Mouse (Mus musculus): Measurements from ENCODE around the gene M1ap. TPM values are rescaled to one million over a fixed set of nuclear protein-coding genes. Genes with fewer than 3 reads are reported as not detected.
A peak's percentile ranks its signal among the peaks of the same experiment; 100 is the strongest.

Gene M1ap
- polyA plus RNA-seq, 1 experiment from 2014 or later = 1.2 TPM

- ATAC-seq (ENCODE audit: insufficient read depth, low FRiP score, low read depth) = no peak
- Histone ChIP-seq H3K4me3 (replicated peaks) (no peak overlapping the region), H3K4me2 (no peak overlapping the region), H3K9me3 (no peaks in the 10 kb centered on the region), H3K4me1 (peaks cover 4% of the 10 kb centered on the region; the same call in 1 of the 2 replicates), H3K36me3 (no peaks in the 10 kb centered on the region), H3K27me3 (replicated peaks) (no peaks in the 10 kb centered on the region), H3K27ac (no peak overlapping the region), H3K9ac (no peak overlapping the region)
- 73% methylated on average over 4 of the region's 4 CpGs for WGBS
Observed at GRCm38 (mm10) chr6:82998326-82998725, 51.6 kb downstream of the M1ap start.

DNA sequence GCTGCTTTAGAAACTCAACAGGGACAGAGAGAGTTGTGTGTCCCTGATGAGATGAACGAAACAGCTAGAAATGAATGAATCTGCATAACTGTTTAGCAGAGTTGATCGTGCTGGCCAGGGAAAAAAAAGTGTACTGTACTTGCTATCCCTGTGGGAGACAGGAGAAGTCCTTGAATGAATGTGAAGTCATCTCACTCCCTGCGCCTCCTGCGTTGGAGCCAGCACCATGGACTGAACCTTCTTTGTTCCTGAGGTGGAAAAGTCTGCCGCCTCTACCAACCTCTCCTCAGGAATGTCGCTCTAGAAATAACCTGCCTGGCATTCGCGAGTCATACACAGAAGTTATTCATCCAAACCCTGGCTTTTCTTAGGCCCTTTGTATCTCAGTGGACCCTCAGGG, 53.3 kb downstream of the M1ap start:
- no peak overlapping the region for H3K9ac ChIP-seq
- H3K4me2 ChIP-seq = no peak overlapping the region
- WGBS = 67% methylated on average over 8 of the region's 8 CpGs
- no peaks in the 10 kb centered on the region for H3K36me3 ChIP-seq
- H3K4me3 ChIP-seq (replicated peaks) = no peak overlapping the region
- no peak overlapping the region for H3K27ac ChIP-seq
- ATAC-seq (ENCODE audit: insufficient read depth, low FRiP score, low read depth) = no peak
- no peaks in the 10 kb centered on the region for H3K27me3 ChIP-seq (replicated peaks)
- H3K9me3 ChIP-seq = no peaks in the 10 kb centered on the region
- peaks cover 5% of the 10 kb centered on the region; the same call in 1 of the 2 replicates for H3K4me1 ChIP-seq

GRCm38 (mm10) chr6:83003082-83003481, 56.4 kb downstream of the M1ap start:
- no peak overlapping the region for H3K4me3 ChIP-seq (replicated peaks)
- H3K9me3 ChIP-seq = no peaks in the 10 kb centered on the region
- no peak overlapping the region for H3K27ac ChIP-seq
- 0 out of 2 replicates have a peak, but pooled peaks cover 4% of the 10 kb centered on the region for H3K4me1 ChIP-seq
- WGBS = 89% methylated on average over 1 of the region's 1 CpGs
- H3K36me3 ChIP-seq = no peaks in the 10 kb centered on the region
- ATAC-seq (ENCODE audit: insufficient read depth, low FRiP score, low read depth) = no peak
- no peak overlapping the region for H3K9ac ChIP-seq
- H3K27me3 ChIP-seq (replicated peaks) = no peaks in the 10 kb centered on the region
- H3K4me2 ChIP-seq = no peak overlapping the region

DNA sequence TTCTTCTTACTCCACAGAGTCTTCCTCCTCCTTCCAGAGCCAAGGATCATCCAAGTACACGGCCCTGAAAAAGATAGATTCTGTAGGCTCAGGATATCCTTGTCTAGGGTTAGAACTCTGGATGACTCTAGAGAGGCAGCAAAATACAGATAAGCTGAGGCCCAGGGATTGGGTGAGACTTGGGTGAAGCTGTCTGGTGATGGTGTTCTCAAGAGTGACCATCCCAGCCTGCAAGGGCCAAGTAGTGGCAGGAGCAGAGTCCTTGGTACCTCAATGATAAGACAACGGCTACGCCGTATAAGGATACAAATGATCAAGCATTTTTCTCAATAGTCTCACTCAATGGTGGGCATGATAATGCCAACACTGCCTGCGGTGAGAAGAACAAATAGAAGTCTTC, 57.1 kb downstream of the M1ap start:
- H3K27ac ChIP-seq = no peak overlapping the region
- 0 out of 2 replicates have a peak, but pooled peaks have one; percentile 16 for ATAC-seq (ENCODE audit: insufficient read depth, low FRiP score, low read depth)
- H3K4me1 ChIP-seq = 0 out of 2 replicates have a peak, but pooled peaks cover 4% of the 10 kb centered on the region
- H3K4me3 ChIP-seq (replicated peaks) = no peak overlapping the region
- no peak overlapping the region for H3K9ac ChIP-seq
- no peaks in the 10 kb centered on the region for H3K9me3 ChIP-seq
- H3K27me3 ChIP-seq (replicated peaks) = no peaks in the 10 kb centered on the region
- WGBS = 83% methylated on average over 5 of the region's 5 CpGs
- H3K36me3 ChIP-seq = no peaks in the 10 kb centered on the region
- no peak overlapping the region for H3K4me2 ChIP-seq

- ATAC-seq (ENCODE audit: insufficient read depth, low FRiP score, low read depth) = no peak
- no peak overlapping the region for H3K9ac ChIP-seq
- H3K36me3 ChIP-seq = no peaks in the 10 kb centered on the region
- H3K4me2 ChIP-seq = no peak overlapping the region
- no peak overlapping the region for H3K27ac ChIP-seq
- no peak overlapping the region for H3K4me3 ChIP-seq (replicated peaks)
- no peaks in the 10 kb centered on the region for H3K27me3 ChIP-seq (replicated peaks)
- 71% methylated on average over 2 of the region's 2 CpGs for WGBS
- no peaks in the 10 kb centered on the region for H3K9me3 ChIP-seq
- H3K4me1 ChIP-seq = 0 out of 2 replicates have a peak, but pooled peaks cover 4% of the 10 kb centered on the region
Observed at GRCm38 (mm10) chr6:83004309-83004708, 57.6 kb downstream of the M1ap start.

DNA sequence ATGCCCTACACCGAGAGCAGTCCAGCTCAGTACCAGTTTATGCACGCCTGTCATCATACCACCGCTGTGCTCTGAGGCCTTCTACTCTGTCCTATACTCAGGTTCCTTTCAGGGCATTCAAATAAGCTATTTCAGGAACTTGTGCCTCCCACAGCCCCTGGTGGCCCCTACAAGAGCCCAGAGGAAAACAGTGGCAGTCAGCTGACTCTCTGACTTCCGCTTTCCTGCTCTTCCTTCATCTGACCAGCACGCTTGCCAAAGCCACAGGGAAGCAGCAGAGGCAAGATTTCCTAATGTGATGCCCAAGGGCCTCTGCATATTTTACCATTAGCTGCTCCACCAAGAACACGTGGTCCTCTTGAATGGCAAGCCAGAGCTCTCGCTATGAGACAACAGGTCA, 58.2 kb downstream of the M1ap start:
- ATAC-seq (ENCODE audit: insufficient read depth, low FRiP score, low read depth) = no peak
- Histone ChIP-seq H3K9ac (no peak overlapping the region), H3K4me3 (replicated peaks) (no peak overlapping the region), H3K9me3 (no peaks in the 10 kb centered on the region), H3K4me1 (0 out of 2 replicates have a peak, but pooled peaks cover 4% of the 10 kb centered on the region), H3K4me2 (no peak overlapping the region), H3K27me3 (replicated peaks) (no peaks in the 10 kb centered on the region), H3K36me3 (no peaks in the 10 kb centered on the region), H3K27ac (no peak overlapping the region)
- 51% methylated on average over 7 of the region's 7 CpGs for WGBS

- no peaks in the 10 kb centered on the region for H3K27me3 ChIP-seq (replicated peaks)
- no peak overlapping the region for H3K4me2 ChIP-seq
- 0 out of 2 replicates have a peak, but pooled peaks cover 4% of the 10 kb centered on the region for H3K4me1 ChIP-seq
- no peaks in the 10 kb centered on the region for H3K36me3 ChIP-seq
- no peak for ATAC-seq (ENCODE audit: insufficient read depth, low FRiP score, low read depth)
- no peak overlapping the region for H3K9ac ChIP-seq
- H3K9me3 ChIP-seq = no peaks in the 10 kb centered on the region
- H3K4me3 ChIP-seq (replicated peaks) = no peak overlapping the region
- 0 out of 2 replicates have a peak overlapping the region, but pooled peaks have one; percentile 41 for H3K27ac ChIP-seq
- WGBS = 74% methylated on average over 10 of the region's 10 CpGs
Observed at GRCm38 (mm10) chr6:83005444-83006011, 58.8 kb downstream of the M1ap start.

GRCm38 (mm10) chr6:83006114-83006513, 59.4 kb downstream of the M1ap start:
- Histone ChIP-seq H3K4me1 (0 out of 2 replicates have a peak, but pooled peaks cover 4% of the 10 kb centered on the region), H3K9ac (no peak overlapping the region), H3K4me2 (no peak overlapping the region), H3K4me3 (replicated peaks) (no peak overlapping the region), H3K36me3 (no peaks in the 10 kb centered on the region), H3K9me3 (no peaks in the 10 kb centered on the region), H3K27ac (no peak overlapping the region), H3K27me3 (replicated peaks) (no peaks in the 10 kb centered on the region)
- 67% methylated on average over 6 of the region's 6 CpGs for WGBS
- ATAC-seq (ENCODE audit: insufficient read depth, low FRiP score, low read depth) = no peak

DNA sequence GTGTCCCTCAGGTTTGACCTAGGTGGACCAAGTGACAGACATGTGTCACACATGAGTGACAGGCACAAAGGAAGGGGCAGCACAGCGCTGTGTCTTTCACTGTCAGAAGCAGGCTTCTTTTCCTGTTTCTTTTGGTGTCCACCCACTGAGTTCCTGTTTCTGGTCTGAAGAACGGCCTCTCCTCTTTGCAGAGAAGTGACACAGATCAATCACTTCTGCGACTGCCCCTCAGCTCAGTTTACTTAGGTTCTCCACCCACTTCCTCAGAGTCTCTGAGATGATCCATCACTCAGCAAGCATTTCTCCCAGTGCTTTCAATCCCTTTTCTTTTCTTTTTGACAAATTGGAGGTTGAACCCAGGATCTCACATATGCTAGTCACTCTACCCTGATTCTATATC, 62.0 kb downstream of the M1ap start:
- 37% methylated on average over 3 of the region's 3 CpGs for WGBS
- no peak overlapping the region for H3K4me3 ChIP-seq (replicated peaks)
- no peak overlapping the region for H3K27ac ChIP-seq
- H3K9ac ChIP-seq = no peak overlapping the region
- H3K27me3 ChIP-seq (replicated peaks) = no peaks in the 10 kb centered on the region
- no peak for ATAC-seq (ENCODE audit: insufficient read depth, low FRiP score, low read depth)
- H3K4me1 ChIP-seq = 0 out of 2 replicates have a peak, but pooled peaks cover 4% of the 10 kb centered on the region
- H3K4me2 ChIP-seq = no peak overlapping the region
- no peaks in the 10 kb centered on the region for H3K36me3 ChIP-seq
- H3K9me3 ChIP-seq = no peaks in the 10 kb centered on the region

DNA sequence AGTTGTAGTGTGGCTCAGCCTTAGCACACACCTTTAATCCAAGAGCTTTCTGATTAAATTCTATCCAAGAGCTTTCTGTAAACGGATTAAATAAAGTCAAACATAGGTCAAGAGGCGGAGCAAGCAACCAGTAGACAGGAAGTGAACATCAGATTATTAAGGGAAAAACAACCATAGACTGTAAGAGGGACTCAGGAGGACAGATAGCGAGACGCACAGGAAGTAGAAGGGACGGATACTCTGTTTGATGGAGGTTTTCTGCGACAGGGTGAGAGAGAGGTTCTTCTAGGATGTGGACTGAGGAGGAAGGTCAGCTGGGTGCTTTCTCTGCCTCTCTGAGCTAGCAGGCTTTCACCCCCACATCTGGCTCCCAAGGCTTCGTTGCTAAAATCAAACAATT, 63.3 kb downstream of the M1ap start:
- Histone ChIP-seq H3K36me3 (no peaks in the 10 kb centered on the region), H3K9ac (no peak overlapping the region), H3K4me2 (no peak overlapping the region), H3K27me3 (replicated peaks) (no peaks in the 10 kb centered on the region), H3K9me3 (no peaks in the 10 kb centered on the region), H3K27ac (peak overlapping the region; percentile 38; the same call in 1 of the 2 replicates), H3K4me3 (replicated peaks) (no peak overlapping the region), H3K4me1 (0 out of 2 replicates have a peak, but pooled peaks cover 3% of the 10 kb centered on the region)
- no peak for ATAC-seq (ENCODE audit: insufficient read depth, low FRiP score, low read depth)
- 39% methylated on average over 7 of the region's 7 CpGs for WGBS

DNA sequence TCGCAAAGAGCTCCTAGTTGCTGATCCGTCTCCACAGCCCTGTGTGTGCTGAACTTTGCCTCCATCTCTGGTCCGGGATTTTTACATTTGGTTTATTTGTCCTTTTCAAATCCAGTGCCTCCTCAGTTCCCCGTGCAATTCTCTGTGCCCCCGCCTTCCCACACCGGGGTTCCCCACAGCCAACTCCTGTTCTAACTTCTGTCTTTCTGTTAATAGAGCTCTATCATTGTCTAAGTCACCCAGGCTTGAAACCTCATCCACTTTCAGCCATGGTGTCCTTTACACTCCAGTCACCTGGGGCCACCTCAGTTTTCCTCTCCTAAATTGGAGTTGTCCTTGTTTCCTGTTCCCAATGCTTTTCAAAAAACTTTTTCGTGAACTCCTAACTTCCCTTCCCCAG, 64.6 kb downstream of the M1ap start:
- no peaks in the 10 kb centered on the region for H3K9me3 ChIP-seq
- WGBS = 84% methylated on average over 7 of the region's 7 CpGs

DNA sequence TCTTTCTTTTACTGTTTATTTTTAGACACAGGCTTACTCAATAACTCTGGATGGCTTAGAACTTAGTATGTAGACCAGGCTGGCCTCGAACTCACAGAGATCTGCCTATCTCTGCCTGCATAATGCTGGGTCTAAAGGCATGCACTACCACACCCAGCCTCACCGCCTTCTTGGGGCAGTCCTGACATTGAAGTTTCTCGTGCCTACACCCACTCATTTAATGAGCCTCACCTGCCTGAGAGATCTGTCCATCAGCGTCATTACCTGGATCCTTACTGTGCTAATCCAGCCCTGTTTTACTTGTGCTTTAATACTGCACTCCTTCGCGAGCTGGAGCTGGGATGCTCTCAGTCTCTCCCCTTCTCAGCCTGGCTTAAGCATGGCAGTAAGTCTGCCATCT, 65.1 kb downstream of the M1ap start:
- Histone ChIP-seq H3K27ac (no peak overlapping the region), H3K27me3 (replicated peaks) (no peaks in the 10 kb centered on the region), H3K4me3 (replicated peaks) (no peak overlapping the region), H3K9ac (no peak overlapping the region), H3K4me1 (no peaks in the 10 kb centered on the region), H3K4me2 (no peak overlapping the region), H3K36me3 (no peaks in the 10 kb centered on the region), H3K9me3 (no peaks in the 10 kb centered on the region)
- 70% methylated on average over 6 of the region's 6 CpGs for whole genome bisulfite sequencing
- no peak for ATAC-seq (ENCODE audit: insufficient read depth, low FRiP score, low read depth)

More for the DNA sequence above, 64.6 kb downstream of the M1ap start:
- Histone ChIP-seq H3K4me1 (no peaks in the 10 kb centered on the region), H3K4me2 (no peak overlapping the region), H3K27ac (peak overlapping the region; percentile 26; the same call in 1 of the 2 replicates), H3K36me3 (no peaks in the 10 kb centered on the region), H3K4me3 (replicated peaks) (no peak overlapping the region), H3K9ac (no peak overlapping the region), H3K27me3 (replicated peaks) (no peaks in the 10 kb centered on the region)
- no peak for ATAC-seq (ENCODE audit: insufficient read depth, low FRiP score, low read depth)
